Mouse (Mus musculus): ENCODE measurements around the gene 1700022I11Rik. TPM values are rescaled to one million over a fixed set of nuclear protein-coding genes. Genes with fewer than 3 reads are reported as not detected.

The 1700022I11Rik gene
- polyA plus RNA-seq, 1 experiment from 2014 or later: 0.70 TPM

DNA sequence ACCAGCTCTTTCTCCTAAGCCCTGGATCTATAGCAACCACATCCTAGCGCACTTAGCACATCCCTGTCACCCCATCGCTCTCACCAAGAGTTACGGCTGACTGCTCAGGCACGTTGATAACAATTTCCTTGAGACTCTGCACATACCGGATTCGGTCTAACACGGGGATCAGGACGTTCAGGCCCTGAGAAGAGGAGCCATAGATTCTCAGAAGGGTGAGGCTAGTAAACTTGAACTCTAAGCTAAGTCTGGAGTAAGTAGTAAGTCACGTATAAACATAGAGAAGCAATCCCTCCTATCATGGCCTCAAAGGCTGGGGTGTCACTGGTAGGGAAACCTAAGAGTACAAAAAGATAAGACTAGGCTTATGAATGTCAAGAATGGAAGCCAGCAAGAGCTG is 60.9 kb downstream of the 1700022I11Rik start:
- Histone ChIP-seq H3K4me2 (peak overlapping the region; percentile 86), H3K36me3 (peaks cover 65% of the 10 kb centered on the region), H3K4me1 (replicated peaks) (peaks cover 28% of the 10 kb centered on the region), H3K27me3 (no peaks in the 10 kb centered on the region), H3K9me3 (no peaks in the 10 kb centered on the region), H3K27ac (peak overlapping the region; percentile 92), H3K9ac (peak overlapping the region; percentile 94), H3K4me3 (peak overlapping the region; percentile 85)
- no peak for ATAC-seq (ENCODE audit: low FRiP score)
- 77% methylated on average over 9 of the region's 9 CpGs for WGBS

GRCm38 (mm10) chr4:43030780-43031230 is 61.4 kb downstream of the 1700022I11Rik start:
- peak overlapping the region; percentile 94 for H3K9ac ChIP-seq
- 2% methylated on average over 28 of the region's 28 CpGs for WGBS
- peaks cover 69% of the 10 kb centered on the region for H3K36me3 ChIP-seq
- no peaks in the 10 kb centered on the region for H3K27me3 ChIP-seq
- H3K4me2 ChIP-seq: peak overlapping the region; percentile 86
- no peaks in the 10 kb centered on the region for H3K9me3 ChIP-seq
- H3K27ac ChIP-seq: peak overlapping the region; percentile 92
- H3K4me1 ChIP-seq (replicated peaks): peaks cover 28% of the 10 kb centered on the region
- peak; percentile 65 for ATAC-seq (ENCODE audit: low FRiP score)
- H3K4me3 ChIP-seq: peak overlapping the region; percentile 85

DNA sequence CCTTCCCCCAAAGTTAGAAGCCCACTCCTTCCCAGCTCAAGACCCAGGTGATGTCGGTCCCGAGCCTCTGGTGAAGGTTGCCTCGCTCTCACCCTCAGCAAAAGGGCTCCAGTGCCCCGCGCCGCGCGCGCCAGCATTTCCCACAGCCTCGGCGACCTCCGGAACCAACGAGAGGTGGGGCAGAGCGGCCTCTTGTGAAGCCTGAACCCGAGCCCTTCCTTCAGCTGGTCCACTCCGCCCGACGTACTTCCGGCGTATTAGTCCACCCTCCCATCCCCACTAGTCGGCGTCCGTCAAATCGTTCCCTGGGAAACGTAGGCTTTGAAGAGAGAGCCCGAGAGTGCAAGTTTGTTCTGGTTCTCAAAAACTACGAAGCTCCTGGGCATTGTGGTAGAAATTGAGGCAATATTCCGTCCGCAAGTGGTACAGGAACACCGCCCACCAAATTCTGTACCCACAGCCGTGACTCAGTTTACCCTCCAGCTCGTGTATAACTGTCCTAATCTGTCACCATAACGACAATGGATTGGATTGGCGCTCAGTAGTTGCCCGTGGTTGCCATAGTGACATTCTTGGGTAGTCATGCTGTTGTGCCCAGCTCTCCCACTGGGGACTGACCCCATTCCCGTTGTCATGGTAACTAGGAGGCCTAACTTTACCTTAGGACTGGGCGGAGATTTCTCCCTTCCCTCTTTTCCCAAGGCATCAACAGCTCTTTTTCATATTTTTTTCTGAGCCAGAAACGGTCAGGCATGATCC is 62.0 kb downstream of the 1700022I11Rik start, which contains the start of gene Stoml2:
Stoml2 (minus strand) TSS at position 474 of the 759 bp plus-strand sequence.
- Histone ChIP-seq H3K4me1 (replicated peaks) (peaks cover 28% of the 10 kb centered on the region), H3K27me3 (no peaks in the 10 kb centered on the region), H3K4me3 (peak within 1 kb of the TSS; percentile 85), H3K36me3 (peaks cover 75% of the 10 kb centered on the region), H3K27ac (peak within 1 kb of the TSS; percentile 92), H3K9me3 (no peaks in the 10 kb centered on the region), H3K4me2 (peak within 1 kb of the TSS; percentile 86), H3K9ac (peak within 1 kb of the TSS; percentile 94)
- ATAC-seq (ENCODE audit: low FRiP score): peak; percentile 96
- under 1% methylated on average over 38 of the region's 38 CpGs for WGBS

GRCm38 (mm10) chr4:43032501-43032900 is 63.1 kb downstream of the 1700022I11Rik start:
- Histone ChIP-seq H3K27me3 (no peaks in the 10 kb centered on the region), H3K4me3 (no peak overlapping the region), H3K36me3 (peaks cover 70% of the 10 kb centered on the region), H3K27ac (peak overlapping the region; percentile 92), H3K9me3 (no peaks in the 10 kb centered on the region), H3K9ac (no peak overlapping the region), H3K4me1 (replicated peaks) (peaks cover 34% of the 10 kb centered on the region), H3K4me2 (no peak overlapping the region)
- no peak for ATAC-seq (ENCODE audit: low FRiP score)
- WGBS: 100% methylated on average over 1 of the region's 1 CpGs

Other genes starting within 250 kb of the 1700022I11Rik start
- 0.23 and 0.71 TPM in 2 replicates for gene 4930578G10Rik, start 234.1 kb upstream of the 1700022I11Rik start, polyA plus RNA-seq (2015; fragmentation: Nextera tagmentation; extraction: Ambion mirVana)
- 0.53 TPM in 1 of 2 replicates, not detected in the other for gene Ccl19, start 213.0 kb upstream of the 1700022I11Rik start, polyA plus RNA-seq (2015; fragmentation: Nextera tagmentation; extraction: Ambion mirVana)
- gene Ccl21a, start 195.6 kb upstream of the 1700022I11Rik start, polyA plus RNA-seq (2015; fragmentation: Nextera tagmentation; extraction: Ambion mirVana): 1.3 and 1.4 TPM in 2 replicates
- gene Fam205a1, start 115.7 kb upstream of the 1700022I11Rik start, polyA plus RNA-seq (2015; fragmentation: Nextera tagmentation; extraction: Ambion mirVana): 0.05 TPM in 1 of 2 replicates, not detected in the other
- gene Gm12394, start 112.8 kb upstream of the 1700022I11Rik start, polyA plus RNA-seq (2015; fragmentation: Nextera tagmentation; extraction: Ambion mirVana): 0.36 and 0.69 TPM in 2 replicates
- gene Fam205c, start 95.4 kb upstream of the 1700022I11Rik start, polyA plus RNA-seq (2015; fragmentation: Nextera tagmentation; extraction: Ambion mirVana): 1.7 and 2.3 TPM in 2 replicates
- 21.7 and 23.0 TPM in 2 replicates for gene Phf24, start 52.9 kb upstream of the 1700022I11Rik start, polyA plus RNA-seq (2015; fragmentation: Nextera tagmentation; extraction: Ambion mirVana)
- 51.0 and 51.2 TPM in 2 replicates for gene Dnajb5, start 19.8 kb upstream of the 1700022I11Rik start, polyA plus RNA-seq (2015; fragmentation: Nextera tagmentation; extraction: Ambion mirVana)
- gene Vcp, start 30.9 kb downstream of the 1700022I11Rik start, polyA plus RNA-seq (2015; fragmentation: Nextera tagmentation; extraction: Ambion mirVana): 524 and 526 TPM in 2 replicates
- 20.0 and 21.9 TPM in 2 replicates for gene Fancg, start 40.9 kb downstream of the 1700022I11Rik start, polyA plus RNA-seq (2015; fragmentation: Nextera tagmentation; extraction: Ambion mirVana)
- gene Pigo, start 56.2 kb downstream of the 1700022I11Rik start, polyA plus RNA-seq (2015; fragmentation: Nextera tagmentation; extraction: Ambion mirVana): 27.4 and 27.5 TPM in 2 replicates
- 226 and 232 TPM in 2 replicates for gene Stoml2, start 62.1 kb downstream of the 1700022I11Rik start, polyA plus RNA-seq (2015; fragmentation: Nextera tagmentation; extraction: Ambion mirVana)
- 33.3 and 34.1 TPM in 2 replicates for gene Fam214b, start 76.6 kb downstream of the 1700022I11Rik start, polyA plus RNA-seq (2015; fragmentation: Nextera tagmentation; extraction: Ambion mirVana)
- 18.6 and 19.7 TPM in 2 replicates for gene Unc13b, start 89.3 kb downstream of the 1700022I11Rik start, polyA plus RNA-seq (2015; fragmentation: Nextera tagmentation; extraction: Ambion mirVana)